Mouse (Mus musculus) myocyte (in vitro differentiated cells): ENCODE data around the gene Rpl3l. TPM values are rescaled to one million over a fixed set of nuclear protein-coding genes. Genes with fewer than 3 reads are reported as not detected.

Experiments
- H3K27me3 ChIP-seq: one replicate; pipeline ENCODE4 v1.6.1; 2011; ENCODE audit not compliant: control insufficient read depth, insufficient read depth, insufficient read length
- H3K36me3 ChIP-seq: one replicate; pipeline ENCODE4 v1.6.1; 2011; ENCODE audit not compliant: control insufficient read depth, insufficient read depth
- H3K4me2 ChIP-seq: one replicate; pipeline ENCODE4 v1.6.1; 2011; ENCODE audit warnings: low read depth, control low read depth
- H3K4me3 ChIP-seq: one replicate; pipeline ENCODE4 v1.5.1; 2011; ENCODE audit warnings: mild to moderate bottlenecking, control low read depth, moderate library complexity
- H3K79me2 ChIP-seq: one replicate; pipeline ENCODE4 v1.6.1; 2011; ENCODE audit not compliant: control insufficient read depth, insufficient read depth
- H3ac ChIP-seq: one replicate; pipeline ENCODE4 v1.6.1; 2011; ENCODE audit not compliant: control insufficient read depth, insufficient read length
- CEBPB ChIP-seq: IDR thresholded peaks from 2 replicates; pipeline ENCODE4 v1.6.1; 2011; ENCODE audit warnings: mild to moderate bottlenecking, moderate library complexity; ENCODE audit not compliant: poor library complexity, insufficient read depth, severe bottlenecking
- E2F4 ChIP-seq: IDR thresholded peaks from one replicate; pipeline ENCODE4 v1.6.1; 2011; ENCODE audit warnings: mild to moderate bottlenecking, control low read depth, moderate library complexity; ENCODE audit not compliant: insufficient read depth
- MAX ChIP-seq: IDR thresholded peaks from one replicate; pipeline ENCODE4 v1.6.1; 2011; ENCODE audit warnings: low read depth, mild to moderate bottlenecking, control low read depth
- MYOD1 ChIP-seq, 3 experiments: IDR thresholded peaks; one replicate each; pipeline ENCODE4 v1.6.1; 2011; ENCODE audit warnings: control low read depth in 2 of 3, low read depth in 2 of 3, mild to moderate bottlenecking in 2 of 3, moderate library complexity in 1 of 3; ENCODE audit not compliant: insufficient read length in 2 of 3, control insufficient read depth in 1 of 3
- MYOG ChIP-seq, 3 experiments: IDR thresholded peaks; one replicate each; pipeline ENCODE4 v1.6.1; 2011; ENCODE audit warnings: control low read depth in 2 of 3, low read depth in 2 of 3, mild to moderate bottlenecking in 2 of 3; ENCODE audit not compliant: insufficient read length in 2 of 3, control insufficient read depth in 1 of 3, insufficient read depth in 1 of 3
- POLR2A ChIP-seq: IDR thresholded peaks from one replicate; pipeline ENCODE4 v1.6.1; 2011; ENCODE audit warnings: low read depth, mild to moderate bottlenecking, control low read depth, moderate library complexity; ENCODE audit not compliant: insufficient read length
- POLR2AphosphoS2 ChIP-seq: IDR thresholded peaks from one replicate; pipeline ENCODE4 v1.6.1; 2011; ENCODE audit warnings: low read depth, control low read depth; ENCODE audit not compliant: insufficient read length
- REST ChIP-seq: IDR thresholded peaks from one replicate; pipeline ENCODE4 v1.6.1; 2011; ENCODE audit warnings: mild to moderate bottlenecking, control low read depth, moderate library complexity; ENCODE audit not compliant: insufficient read depth, insufficient read length
- SRF ChIP-seq: IDR thresholded peaks from one replicate; pipeline ENCODE4 v1.6.1; 2011; ENCODE audit warnings: low read depth; ENCODE audit not compliant: control insufficient read depth, insufficient read length
- TCF12 ChIP-seq: IDR thresholded peaks from one replicate; pipeline ENCODE4 v1.6.1; 2011; ENCODE audit warnings: mild to moderate bottlenecking, control low read depth; ENCODE audit not compliant: poor library complexity, insufficient read depth, severe bottlenecking
- TCF3 ChIP-seq: IDR thresholded peaks from one replicate; pipeline ENCODE4 v1.6.1; 2011; ENCODE audit warnings: low read depth, control low read depth; ENCODE audit not compliant: insufficient read length
- USF1 ChIP-seq: IDR thresholded peaks from one replicate; pipeline ENCODE4 v1.6.1; 2011; ENCODE audit warnings: low read depth, mild to moderate bottlenecking, control low read depth, moderate library complexity
- polyA plus RNA-seq: library from polyadenylated mRNA; unstranded; fragments of >200 nt; fragmentation: generic; extraction: Trizol; gene quantifications from one replicate; pipeline ENCODE4 v1.2.1, GENCODE M21; 2012; ENCODE audit warnings: missing spikeins

Gene Rpl3l
- polyA plus RNA-seq, 1 experiment = 1.7 TPM

GRCm38 (mm10) chr17:24723881-24724180, 3.8 kb upstream of the Rpl3l start:
- H3K36me3 ChIP-seq = peaks cover 11% of the 10 kb centered on the region
- TF ChIP-seq E2F4 (no peak), MYOG (IDR thresholded peaks at IDR 0.05; ENCODE audit: control insufficient read depth in 1 of 3, insufficient read depth in 1 of 3, insufficient read length in 2 of 3, low read depth in 2 of 3) (no peak), REST (no peak), TCF12 (no peak), POLR2A (no peak), TCF3 (no peak), MYOD1 (IDR thresholded peaks at IDR 0.05; ENCODE audit: control insufficient read depth in 1 of 3, insufficient read length in 2 of 3, low read depth in 2 of 3) (no peak), CEBPB (no peak), POLR2AphosphoS2 (no peak), SRF (no peak), USF1 (no peak)
- H3K79me2 ChIP-seq = peaks cover 35% of the 10 kb centered on the region
- peak overlapping the region; percentile 21 for H3ac ChIP-seq
- peak overlapping the region; percentile 95 for H3K4me2 ChIP-seq
- H3K27me3 ChIP-seq = no peaks in the 10 kb centered on the region
- peak overlapping the region; percentile 77 for H3K4me3 ChIP-seq

GRCm38 (mm10) chr17:24724184-24724583, 3.4 kb upstream of the Rpl3l start, which contains the start of gene Ndufb10:
Gene Ndufb10, minus strand, starts transcription at chr17:24724478.
- Histone ChIP-seq H3K36me3 (peaks cover 11% of the 10 kb centered on the region), H3K4me2 (peak within 1 kb of the TSS; percentile 95), H3K27me3 (no peaks in the 10 kb centered on the region), H3K79me2 (peaks cover 32% of the 10 kb centered on the region), H3K4me3 (peak within 1 kb of the TSS; percentile 77), H3ac (peak within 1 kb of the TSS; percentile 21)
- peak; percentile 95 for TF ChIP-seq POLR2AphosphoS2
- no peak for TF ChIP-seq MAX
- TF ChIP-seq MYOG (IDR thresholded peaks at IDR 0.05; ENCODE audit: control insufficient read depth in 1 of 3, insufficient read depth in 1 of 3, insufficient read length in 2 of 3, low read depth in 2 of 3) = peak in 2 of 3 experiments; percentile 28 to 49
- peak in 2 of 3 experiments; percentile 40 to 64 for TF ChIP-seq MYOD1 (IDR thresholded peaks at IDR 0.05; ENCODE audit: control insufficient read depth in 1 of 3, insufficient read length in 2 of 3, low read depth in 2 of 3)
- TF ChIP-seq POLR2A = peak; percentile 94
- peak; percentile 46 for TF ChIP-seq SRF

GRCm38 (mm10) chr17:24725637-24726390, 1.8 kb upstream of the Rpl3l start:
- Histone ChIP-seq H3K36me3 (peaks cover 11% of the 10 kb centered on the region), H3ac (no peak overlapping the region), H3K79me2 (peaks cover 28% of the 10 kb centered on the region), H3K27me3 (no peaks in the 10 kb centered on the region), H3K4me3 (no peak overlapping the region), H3K4me2 (no peak overlapping the region)
- TF ChIP-seq POLR2A (no peak), E2F4 (no peak), REST (no peak), POLR2AphosphoS2 (no peak), TCF3 (no peak), CEBPB (no peak), MYOD1 (IDR thresholded peaks at IDR 0.05; ENCODE audit: control insufficient read depth in 1 of 3, insufficient read length in 2 of 3, low read depth in 2 of 3) (no peak), MYOG (IDR thresholded peaks at IDR 0.05; ENCODE audit: control insufficient read depth in 1 of 3, insufficient read depth in 1 of 3, insufficient read length in 2 of 3, low read depth in 2 of 3) (no peak), MAX (no peak)

- Histone ChIP-seq H3K4me3 (no peak overlapping the region), H3K36me3 (no peaks in the 10 kb centered on the region), H3K79me2 (peaks cover 9% of the 10 kb centered on the region), H3K27me3 (no peaks in the 10 kb centered on the region), H3K4me2 (no peak overlapping the region), H3ac (no peak overlapping the region)
- no peak for TF ChIP-seq E2F4
- no peak for TF ChIP-seq MAX
- TF ChIP-seq SRF = no peak
- no peak for TF ChIP-seq MYOD1 (IDR thresholded peaks at IDR 0.05; ENCODE audit: control insufficient read depth in 1 of 3, insufficient read length in 2 of 3, low read depth in 2 of 3)
- TF ChIP-seq POLR2A = no peak
- no peak for TF ChIP-seq USF1
These were observed 564 bp downstream of the Rpl3l start for GRCm38 (mm10) chr17:24728184-24728583.

- Histone ChIP-seq H3K4me2 (no peak overlapping the region), H3K36me3 (no peaks in the 10 kb centered on the region), H3K27me3 (no peaks in the 10 kb centered on the region), H3ac (no peak overlapping the region), H3K4me3 (no peak overlapping the region), H3K79me2 (peaks cover under 1% of the 10 kb centered on the region)
- TF ChIP-seq MYOD1 (IDR thresholded peaks at IDR 0.05; ENCODE audit: control insufficient read depth in 1 of 3, insufficient read length in 2 of 3, low read depth in 2 of 3) = no peak
- no peak for TF ChIP-seq MYOG (IDR thresholded peaks at IDR 0.05; ENCODE audit: control insufficient read depth in 1 of 3, insufficient read depth in 1 of 3, insufficient read length in 2 of 3, low read depth in 2 of 3)
- no peak for TF ChIP-seq E2F4
- no peak for TF ChIP-seq REST
- no peak for TF ChIP-seq MAX
- TF ChIP-seq SRF = no peak
- TF ChIP-seq TCF3 = no peak
- TF ChIP-seq USF1 = no peak
- TF ChIP-seq CEBPB = no peak
- no peak for TF ChIP-seq TCF12
- TF ChIP-seq POLR2AphosphoS2 = no peak
- TF ChIP-seq POLR2A = no peak
These were observed 1.4 kb downstream of the Rpl3l start for GRCm38 (mm10) chr17:24729067-24729466.
